In genomic region chr5:122104201-122104600, GRCm38 (mm10) we compare ENCODE assay signal across 1 mouse cellular context.
A peak's percentile ranks its signal among the peaks of the same experiment; 100 is the strongest.
TF ChIP-seq lines count a peak whose summit lies in the region.

No protein-coding gene starts in this region.

TF ChIP-seq in CH12.LX, 34 proteins besides CTCF, POLR2A, EP300 and RAD21 (continued from another document):
- TF ChIP-seq MAZ (IDR thresholded peaks at IDR 0.05; ENCODE audit: low read depth, low read length): 0 out of 2 replicates have a peak, but pooled peaks have one; percentile 41
- TF ChIP-seq MEF2A (IDR thresholded peaks at IDR 0.05; ENCODE audit: borderline replicate concordance, low read depth, low read length): no peak
- TF ChIP-seq IRF4 (IDR thresholded peaks at IDR 0.05; ENCODE audit: low read depth, low read length): no peak
- no peak for TF ChIP-seq HCFC1 (IDR thresholded peaks at IDR 0.05; ENCODE audit: low read depth, low read length)
- no peak for TF ChIP-seq ETS1 (conservative IDR thresholded peaks at IDR 0.05; ENCODE audit: low read depth, low read length)
- no peak for TF ChIP-seq NRF1 (IDR thresholded peaks at IDR 0.05; ENCODE audit: low read depth, low read length)
- no peak for TF ChIP-seq RCOR1 (conservative IDR thresholded peaks at IDR 0.05; ENCODE audit: low read depth, low read length)
- TF ChIP-seq E2F4 (IDR thresholded peaks at IDR 0.05; ENCODE audit: insufficient replicate concordance, low read depth, low read length): no peak
- no peak for TF ChIP-seq POLR2AphosphoS2 (IDR thresholded peaks at IDR 0.05; ENCODE audit: low read depth, low read length)
- no peak for TF ChIP-seq GABPA (IDR thresholded peaks at IDR 0.05; ENCODE audit: insufficient replicate concordance, low read depth, low read length)
- no peak for TF ChIP-seq TCF12 (IDR thresholded peaks at IDR 0.05; ENCODE audit: low read depth, low read length)
- no peak for TF ChIP-seq ZKSCAN1 (IDR thresholded peaks at IDR 0.05; ENCODE audit: borderline replicate concordance, low read depth, low read length)
- no peak for TF ChIP-seq JUN (IDR thresholded peaks at IDR 0.05; ENCODE audit: insufficient read depth, low read depth, low read length)
- 0 out of 2 replicates have a peak, but pooled peaks have one; percentile 14 for TF ChIP-seq NELFE (IDR thresholded peaks at IDR 0.05; ENCODE audit: low read depth, low read length)
- TF ChIP-seq PAX5 (IDR thresholded peaks at IDR 0.05; ENCODE audit: low read length): no peak
- no peak for TF ChIP-seq ZC3H11A (IDR thresholded peaks at IDR 0.05; ENCODE audit: low read depth, low read length)
- TF ChIP-seq JUND (conservative IDR thresholded peaks at IDR 0.05; ENCODE audit: low read depth, low read length): no peak
- TF ChIP-seq UBTF (IDR thresholded peaks at IDR 0.05; ENCODE audit: low read depth, low read length): no peak
